In genomic region chr9:75025689-75026088, GRCm38 (mm10) we compare ENCODE assay signal across 10 mouse cellular contexts. TPM values are rescaled to one million over a fixed set of nuclear protein-coding genes. Genes with fewer than 3 reads are reported as not detected.
A peak's percentile ranks its signal among the peaks of the same experiment; 100 is the strongest.
DNase-seq lines count a peak whose midpoint lies in the region; ATAC-seq and TF ChIP-seq lines count a peak whose summit lies in the region.
"Had no signal": no experiment of that assay in that cellular context is flagged by ENCODE, and none has a peak within 500 bp of the region (broad histone marks: within the 10 kb centered on the region; RNA-seq: fewer than 3 reads in every experiment).

No protein-coding gene starts in this region.

- no peak overlapping the region for H3K4me3 ChIP-seq in hindbrain, postnatal 0 days (ENCODE audit: low read length)
- no peak overlapping the region for H3K4me3 ChIP-seq in hindbrain, embryonic 10.5 days
- H3K4me3 ChIP-seq: liver, embryonic 15.5 days had no signal

- H3K4me2 ChIP-seq in hindbrain, postnatal 0 days (ENCODE audit: low read depth, low read length) = no peak overlapping the region
- H3K4me2 ChIP-seq: liver, embryonic 15.5 days had no signal

- DNase-seq in hindbrain, postnatal 0 days (ENCODE audit: low spot score) = peak; percentile 36
- DNase-seq in hindbrain, embryonic 10.5 days (ENCODE audit: low spot score) = no peak
- peak; percentile 37 for DNase-seq in testis, postnatal 10 days (ENCODE audit: low spot score)
- no peak for DNase-seq in testis, postnatal 14 days (ENCODE audit: low spot score)
- peak; percentile 69 for DNase-seq in ZHBTc4 (ENCODE audit: low read depth, low spot score)
- peak; percentile 34 for DNase-seq in thymus, postnatal 14 days
- DNase-seq in cerebellum, adult 11-12 months = no peak
- no peak for DNase-seq in kidney, adult 11 months
- DNase-seq: right cerebral cortex, postnatal 4 days had no signal

- H3K36me3 ChIP-seq in hindbrain, postnatal 0 days (ENCODE audit: insufficient read depth, low read length) = peaks cover 10% of the 10 kb centered on the region; the same call in 1 of the 2 replicates
- H3K36me3 ChIP-seq in hindbrain, embryonic 10.5 days = peaks cover 6% of the 10 kb centered on the region; the same call in 1 of the 2 replicates
- H3K36me3 ChIP-seq: liver, embryonic 15.5 days had no signal

- peak; percentile 66 for TF ChIP-seq CTCF in hindbrain, postnatal 0 days (IDR thresholded peaks at IDR 0.05; ENCODE audit: low read depth)

- H3K27me3 ChIP-seq in hindbrain, postnatal 0 days (ENCODE audit: insufficient read depth, low read length) = no peaks in the 10 kb centered on the region
- H3K27me3 ChIP-seq in hindbrain, embryonic 10.5 days (ENCODE audit: insufficient read depth, poor library complexity, severe bottlenecking) = no peaks in the 10 kb centered on the region
- H3K27me3 ChIP-seq: liver, embryonic 15.5 days had no signal

- H3K9me3 ChIP-seq in hindbrain, postnatal 0 days (ENCODE audit: low read length) = no peaks in the 10 kb centered on the region
- H3K9me3 ChIP-seq in hindbrain, embryonic 10.5 days = no peaks in the 10 kb centered on the region
- H3K9me3 ChIP-seq: liver, embryonic 15.5 days had no signal

- H3K9ac ChIP-seq in hindbrain, postnatal 0 days (replicated peaks; ENCODE audit: low read length) = no peak overlapping the region
- H3K9ac ChIP-seq: liver, embryonic 15.5 days had no signal

- H3K4me1 ChIP-seq in hindbrain, postnatal 0 days (ENCODE audit: insufficient read depth, low read length) = no peaks in the 10 kb centered on the region
- H3K4me1 ChIP-seq in hindbrain, embryonic 10.5 days (replicated peaks) = peaks cover 7% of the 10 kb centered on the region; the same call in 1 of the 2 replicates

- no peak overlapping the region for H3K27ac ChIP-seq in hindbrain, postnatal 0 days
- H3K27ac ChIP-seq in hindbrain, embryonic 10.5 days = no peak overlapping the region
- H3K27ac ChIP-seq: liver, embryonic 15.5 days had no signal

- 76% methylated on average over 6 of the region's 6 CpGs for WGBS in hindbrain, postnatal 0 days
- WGBS in hindbrain, embryonic 10.5 days = 70% methylated on average over 6 of the region's 6 CpGs

- ATAC-seq in hindbrain, postnatal 0 days = no peak

RNA-seq across cellular contexts. Expression of gene Arpp19, which starts 11.7 kb away (rescaled TPM):
- 92.5 and 106 TPM in 2 replicates for total RNA-seq in hindbrain, postnatal 0 days (2014; rRNA removed)
- polyA plus RNA-seq in hindbrain, postnatal 0 days (2015; fragmentation: Nextera tagmentation; extraction: Ambion mirVana) = 204 and 209 TPM in 2 replicates
- polyA plus RNA-seq in hindbrain, embryonic 10.5 days (2016; fragmentation: Nextera tagmentation; extraction: Ambion mirVana) = 320 and 348 TPM in 2 replicates

RNA-seq across cellular contexts. Expression of gene Myo5a, which starts 45.1 kb away (rescaled TPM):
- total RNA-seq in hindbrain, postnatal 0 days (2014; rRNA removed) = 110 and 122 TPM in 2 replicates
- polyA plus RNA-seq in hindbrain, postnatal 0 days (2015; fragmentation: Nextera tagmentation; extraction: Ambion mirVana) = 39.2 and 42.1 TPM in 2 replicates
- 20.6 and 23.9 TPM in 2 replicates for polyA plus RNA-seq in hindbrain, embryonic 10.5 days (2016; fragmentation: Nextera tagmentation; extraction: Ambion mirVana)

Comparison
In these comparisons a context has a peak if more than half of its experiments do, and no peak if none do; other contexts are left out.
1. DNase-seq: peak in hindbrain, postnatal 0 days (single experiment), testis, postnatal 10 days (single experiment), ZHBTc4 (single experiment) and thymus, postnatal 14 days (single experiment); none in hindbrain, embryonic 10.5 days (single experiment), testis, postnatal 14 days (single experiment), cerebellum, adult 11-12 months (single experiment) and kidney, adult 11 months (single experiment).